Mouse (Mus musculus): ENCODE results near the gene Rdh11.

Gene Rdh11

GRCm38 (mm10) chr12:79139417-79139816 lies 52.7 kb downstream of the Rdh11 start:
- DNase-seq (ENCODE audit: low spot score in 2 of 2) = no peak

GRCm38 (mm10) chr12:79138999-79139398 lies 53.1 kb downstream of the Rdh11 start:
- DNase-seq (ENCODE audit: low spot score in 2 of 2) = no peak

DNA sequence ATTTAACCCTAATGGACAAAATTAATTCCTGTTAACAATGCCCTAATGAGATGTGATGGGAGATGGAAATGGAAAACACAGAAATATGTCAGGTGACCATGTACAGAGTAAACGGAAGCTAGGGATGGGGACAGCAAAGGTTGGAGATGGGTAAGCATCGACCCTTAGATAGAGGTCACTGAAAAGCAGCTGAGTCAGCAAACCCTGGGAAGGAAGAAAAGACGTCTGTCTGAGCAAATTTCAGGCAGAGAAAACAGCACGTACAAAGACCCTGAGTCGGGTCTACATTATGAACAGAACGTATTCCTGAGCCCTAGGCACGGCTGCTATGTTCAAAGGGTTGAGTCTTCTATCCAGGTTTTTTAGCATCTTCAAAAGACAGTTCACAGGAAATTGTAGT lies 55.1 kb downstream of the Rdh11 start:
- DNase-seq (ENCODE audit: low spot score in 2 of 2) = no peak

GRCm38 (mm10) chr12:79135105-79135504 lies 57.0 kb downstream of the Rdh11 start:
- DNase-seq (ENCODE audit: low spot score in 2 of 2) = peak in 1 of 2 experiments; percentile 26

DNA sequence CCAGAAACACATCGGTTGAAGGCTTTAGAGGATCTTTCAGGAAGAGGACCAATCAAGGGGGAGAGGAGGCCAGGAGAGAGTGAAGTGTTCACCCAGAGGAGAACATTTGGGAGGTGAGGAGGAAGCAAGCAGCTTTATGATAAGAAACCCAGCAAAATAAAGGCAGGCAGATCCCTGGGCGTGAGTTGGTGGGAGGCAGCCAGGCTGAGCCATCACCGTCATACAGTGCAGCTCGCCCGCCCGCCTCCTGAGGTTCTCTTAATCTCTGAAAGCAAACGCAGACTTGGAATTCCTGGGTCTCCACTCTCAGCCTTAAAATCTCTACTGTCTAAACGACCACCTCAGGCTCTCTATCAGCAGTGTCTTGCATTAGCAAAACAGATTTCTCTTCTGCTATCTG lies 57.4 kb downstream of the Rdh11 start:
- DNase-seq (ENCODE audit: low spot score in 2 of 2) = peak in 1 of 2 experiments; percentile 16

DNA sequence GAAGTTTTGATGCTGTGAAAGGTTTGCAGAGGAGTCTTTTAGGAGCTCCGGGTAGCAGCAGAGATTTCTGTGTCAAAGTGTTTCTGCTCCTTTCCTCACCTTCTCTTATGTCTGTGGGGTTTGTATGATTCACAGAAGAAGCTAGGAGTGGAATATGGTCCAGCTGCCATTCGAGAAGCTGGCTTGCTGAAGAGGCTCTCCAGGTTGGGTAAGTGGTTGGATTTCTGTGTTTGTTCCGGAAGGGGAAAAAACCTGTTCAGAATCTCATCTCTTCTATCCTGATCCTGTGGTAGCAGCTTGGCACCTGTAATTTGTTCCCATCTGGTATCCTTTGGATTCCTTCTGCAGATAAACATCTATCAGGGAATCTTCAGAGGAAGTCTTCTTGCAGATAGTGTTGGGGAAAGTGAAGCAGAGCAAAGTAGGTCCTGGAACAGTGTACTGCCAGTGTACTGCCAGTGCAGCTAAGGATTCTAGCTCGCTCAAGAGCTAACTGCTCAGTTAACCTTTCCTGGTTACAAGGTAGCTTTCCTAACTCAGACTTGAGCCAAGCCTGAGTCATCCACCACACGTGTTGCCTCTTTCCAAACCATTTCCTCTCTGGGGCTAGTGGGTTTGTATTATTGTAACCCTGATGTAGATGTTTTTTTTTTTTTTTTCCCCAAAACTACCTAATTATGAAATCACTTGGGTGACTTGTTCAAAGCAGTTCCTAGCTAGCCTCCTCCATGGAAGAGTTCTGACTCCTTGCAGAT lies 60.2 kb downstream of the Rdh11 start:
- no peak for DNase-seq (ENCODE audit: low spot score in 2 of 2)

DNA sequence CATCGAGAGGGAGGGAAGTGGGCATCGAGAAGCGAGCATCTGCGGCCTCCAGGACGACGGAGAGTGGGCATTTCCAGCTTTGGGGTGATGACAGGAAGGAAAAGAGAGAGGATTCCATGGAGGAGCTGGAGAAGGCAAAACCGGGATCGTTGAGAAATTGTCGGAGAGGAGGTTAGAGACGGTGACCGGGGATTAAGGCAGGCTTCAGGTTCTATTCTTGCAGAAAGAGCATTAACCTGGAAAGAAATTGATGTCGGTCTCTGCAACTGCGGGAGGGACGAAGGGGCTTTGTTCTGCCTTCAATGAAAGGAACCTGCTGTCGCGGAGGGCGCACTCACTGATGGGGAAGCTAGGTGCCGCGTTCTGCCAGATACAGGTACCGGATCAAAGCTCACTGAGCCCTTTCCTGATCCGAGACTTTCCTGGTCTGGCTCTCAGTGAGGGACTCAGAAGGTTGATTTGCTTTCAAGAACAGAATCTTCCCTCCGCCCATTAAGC lies 60.9 kb downstream of the Rdh11 start:
- no peak for DNase-seq (ENCODE audit: low spot score in 2 of 2)

GRCm38 (mm10) chr12:79130299-79131177 lies 61.6 kb downstream of the Rdh11 start, which contains the start of gene Arg2:
Gene Arg2, plus strand, starts transcription at chr12:79130777.
- peak; percentile 59 to 69 for DNase-seq (ENCODE audit: low spot score in 2 of 2)
